Mouse (Mus musculus) midbrain, embryonic 14.5 days (tissue): ENCODE data around the gene Card10. TPM values are rescaled to one million over a fixed set of nuclear protein-coding genes. Genes with fewer than 3 reads are reported as not detected.

ENCODE experiments used
- ATAC-seq: fragments of 200-750 bp; cut with Nextera tagmentation; 2 replicates; pipeline ENCODE4 v1.8.0; 2017; ENCODE audit warnings: moderate number of reproducible peaks, moderate library complexity; ENCODE audit not compliant: low FRiP score, low TSS enrichment
- DNase-seq: peaks from one replicate; pipeline ENCODE4 v3.0.0-alpha.2; 2015
- H3K27ac ChIP-seq: fragments of 300-500 bp; sonication (generic); replicated peaks from 2 replicates; pipeline ENCODE4 v1.5.1; 2014; ENCODE audit warnings: mild to moderate bottlenecking, low read depth, low read length, moderate library complexity
- H3K27me3 ChIP-seq: fragments of 300-500 bp; sonication (generic); 2 replicates; pipeline ENCODE4 v1.6.1; 2014; ENCODE audit warnings: low read length, control low read depth, mixed read lengths; ENCODE audit not compliant: control insufficient read depth, insufficient read depth
- H3K36me3 ChIP-seq: fragments of 300-500 bp; sonication (generic); 2 replicates; pipeline ENCODE4 v1.6.1; 2014; ENCODE audit warnings: low read length, control low read depth; ENCODE audit not compliant: control insufficient read depth, insufficient read depth
- H3K4me1 ChIP-seq: fragments of 300-500 bp; sonication (generic); 2 replicates; pipeline ENCODE4 v1.6.1; 2014; ENCODE audit warnings: mild to moderate bottlenecking, antibody characterized with exemption, low read length, control low read depth; ENCODE audit not compliant: control insufficient read depth, insufficient read depth
- H3K4me2 ChIP-seq: fragments of 300-500 bp; sonication (generic); 2 replicates; pipeline ENCODE4 v1.6.1; 2014; ENCODE audit warnings: mild to moderate bottlenecking, low read length, moderate library complexity
- H3K4me3 ChIP-seq: fragments of 300-500 bp; sonication (generic); replicated peaks from 2 replicates; pipeline ENCODE4 v1.5.1; 2014; ENCODE audit warnings: low read depth, low read length
- H3K9ac ChIP-seq: fragments of 300-500 bp; sonication (generic); replicated peaks from 2 replicates; pipeline ENCODE4 v1.6.1; 2014; ENCODE audit warnings: mild to moderate bottlenecking, low read length, moderate library complexity
- H3K9me3 ChIP-seq: fragments of 300-500 bp; sonication (generic); 2 replicates; pipeline ENCODE4 v1.6.1; 2016; ENCODE audit warnings: low read length, control low read depth, mixed read lengths; ENCODE audit not compliant: control insufficient read depth
- WGBS: fragments of 180-500 bp; shearing (Covaris S2); extraction: QIAGEN DNeasy Blood & Tissue Kit; methylation state at CpG from one replicate; pipeline ENCODE4 v1.1.7; 2014; 5-methylcytosine and 5-hydroxymethylcytosine counted together
- polyA plus RNA-seq: library from polyadenylated mRNA; unstranded; fragments of >200 nt; fragmentation: Nextera tagmentation; extraction: Ambion mirVana; gene quantifications from 2 replicates; pipeline ENCODE4 v1.2.1, GENCODE M21; 2014

Card10 gene
- polyA plus RNA-seq, 1 experiment from 2014 or later = 1.3 TPM

- 75% methylated on average over 9 of the region's 9 CpGs for WGBS
Observed at GRCm38 (mm10) chr15:78809739-78810138, 6.9 kb upstream of the Card10 start.

GRCm38 (mm10) chr15:78808980-78809379 is 6.1 kb upstream of the Card10 start:
- no peaks in the 10 kb centered on the region for H3K36me3 ChIP-seq
- no peak overlapping the region for H3K4me3 ChIP-seq
- H3K4me1 ChIP-seq = no peaks in the 10 kb centered on the region
- H3K9ac ChIP-seq = no peak overlapping the region
- no peak overlapping the region for H3K27ac ChIP-seq
- no peaks in the 10 kb centered on the region for H3K27me3 ChIP-seq
- H3K9me3 ChIP-seq = no peaks in the 10 kb centered on the region
- no peak for ATAC-seq
- WGBS = 87% methylated on average over 2 of the region's 2 CpGs
- DNase-seq = no peak
- H3K4me2 ChIP-seq = no peak overlapping the region

More at GRCm38 (mm10) chr15:78809739-78810138, 6.9 kb upstream of the Card10 start:
- no peak for DNase-seq
- Histone ChIP-seq H3K9ac (no peak overlapping the region), H3K4me1 (no peaks in the 10 kb centered on the region), H3K9me3 (no peaks in the 10 kb centered on the region), H3K27ac (no peak overlapping the region), H3K4me2 (no peak overlapping the region), H3K36me3 (no peaks in the 10 kb centered on the region), H3K4me3 (no peak overlapping the region), H3K27me3 (no peaks in the 10 kb centered on the region)
- ATAC-seq = no peak

- peaks cover 11% of the 10 kb centered on the region; the same call in 1 of the 2 replicates for H3K4me1 ChIP-seq
- H3K9ac ChIP-seq = no peak overlapping the region
- no peak overlapping the region for H3K27ac ChIP-seq
- no peak overlapping the region for H3K4me3 ChIP-seq
- DNase-seq (no peak), ATAC-seq (no peak)
- H3K36me3 ChIP-seq = no peaks in the 10 kb centered on the region
- H3K4me2 ChIP-seq = no peak overlapping the region
- no peaks in the 10 kb centered on the region for H3K9me3 ChIP-seq
- peaks cover 17% of the 10 kb centered on the region; the same call in 1 of the 2 replicates for H3K27me3 ChIP-seq
- 84% methylated on average over 3 of the region's 3 CpGs for WGBS
Observed at GRCm38 (mm10) chr15:78807141-78807540, 4.3 kb upstream of the Card10 start.

DNA sequence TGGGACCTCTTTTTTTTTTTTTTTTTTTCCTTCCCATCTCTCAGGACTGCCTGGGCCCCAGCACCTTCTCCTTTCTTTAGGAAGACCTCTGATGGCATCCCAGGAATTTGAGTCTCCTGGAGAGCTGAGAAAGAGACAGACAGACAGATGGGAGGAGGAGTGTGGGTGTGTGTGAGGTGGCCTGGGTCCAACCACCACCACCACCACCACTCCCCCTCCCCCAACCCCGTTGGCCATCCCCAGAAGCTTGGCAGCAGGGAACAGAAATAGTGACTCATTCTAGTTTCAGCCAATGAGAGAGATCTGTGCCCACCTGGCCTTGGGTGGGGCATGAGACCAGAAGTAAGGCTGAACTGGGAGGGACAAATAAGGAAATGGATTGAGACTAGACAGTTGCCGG is 3.8 kb upstream of the Card10 start:
- Histone ChIP-seq H3K9ac (no peak overlapping the region), H3K36me3 (no peaks in the 10 kb centered on the region), H3K4me2 (no peak overlapping the region), H3K4me1 (peaks cover 11% of the 10 kb centered on the region; the same call in 1 of the 2 replicates), H3K9me3 (no peaks in the 10 kb centered on the region), H3K4me3 (no peak overlapping the region), H3K27me3 (peaks cover 22% of the 10 kb centered on the region), H3K27ac (no peak overlapping the region)
- ATAC-seq (no peak), DNase-seq (no peak)
- WGBS = 38% methylated on average over 2 of the region's 2 CpGs

DNA sequence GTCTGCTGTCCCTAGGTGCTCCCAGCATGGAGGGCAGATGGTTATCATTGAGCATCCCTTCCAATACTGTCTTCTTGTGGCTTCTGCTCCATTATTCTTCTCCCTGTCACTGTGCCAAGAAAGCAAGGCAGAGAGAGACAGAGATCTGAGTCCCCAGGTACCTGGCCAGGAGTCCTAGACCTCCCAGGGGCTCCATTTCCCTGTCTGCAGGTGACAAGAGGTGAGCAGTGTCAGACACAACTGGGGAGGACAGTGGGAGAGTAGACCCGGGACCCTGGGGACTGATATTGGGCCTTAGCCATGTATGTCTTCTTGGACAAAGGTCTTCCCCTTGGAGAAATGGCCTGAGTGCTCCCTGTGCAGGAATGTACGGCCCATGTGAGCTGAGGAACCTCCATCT is 2.5 kb upstream of the Card10 start:
- H3K27me3 ChIP-seq = peaks cover 35% of the 10 kb centered on the region

GRCm38 (mm10) chr15:78804326-78804725 is 1.5 kb upstream of the Card10 start:
- H3K27ac ChIP-seq = no peak overlapping the region
- no peak overlapping the region for H3K4me3 ChIP-seq
- no peak overlapping the region for H3K4me2 ChIP-seq
- no peak for DNase-seq
- H3K9me3 ChIP-seq = no peaks in the 10 kb centered on the region
- ATAC-seq = no peak
- peaks cover 11% of the 10 kb centered on the region; the same call in 1 of the 2 replicates for H3K4me1 ChIP-seq
- no peaks in the 10 kb centered on the region for H3K36me3 ChIP-seq
- no peak overlapping the region for H3K9ac ChIP-seq
- 11% methylated on average over 6 of the region's 6 CpGs for WGBS
- peaks cover 37% of the 10 kb centered on the region for H3K27me3 ChIP-seq

More for the DNA sequence above, 2.5 kb upstream of the Card10 start:
- Histone ChIP-seq H3K4me1 (peaks cover 11% of the 10 kb centered on the region; the same call in 1 of the 2 replicates), H3K27ac (no peak overlapping the region), H3K36me3 (no peaks in the 10 kb centered on the region), H3K4me3 (no peak overlapping the region), H3K9me3 (no peaks in the 10 kb centered on the region), H3K4me2 (no peak overlapping the region), H3K9ac (no peak overlapping the region)
- ATAC-seq = no peak
- 81% methylated on average over 2 of the region's 2 CpGs for WGBS
- DNase-seq = no peak

DNA sequence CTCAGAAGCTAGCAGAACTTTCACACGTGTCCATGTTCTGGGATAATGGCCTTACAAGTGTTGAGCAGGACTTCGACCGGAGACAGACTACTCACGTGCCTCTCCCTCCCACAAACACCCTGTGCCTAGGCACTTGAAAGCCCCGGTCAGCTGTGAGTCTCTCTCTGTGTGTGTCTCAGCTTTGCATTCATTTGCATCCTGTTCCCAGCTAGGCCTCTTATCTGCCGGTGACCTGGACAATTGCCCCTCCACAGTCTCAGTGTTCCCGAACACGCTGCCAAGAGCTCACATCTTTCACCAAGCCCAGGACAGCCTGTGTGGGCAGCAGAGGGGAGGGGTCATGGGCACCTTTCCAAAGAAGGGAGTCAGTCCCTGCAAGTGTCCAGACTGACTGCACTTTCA is 658 bp upstream of the Card10 start:
- no peak overlapping the region for H3K4me2 ChIP-seq
- no peaks in the 10 kb centered on the region for H3K9me3 ChIP-seq
- peaks cover 11% of the 10 kb centered on the region; the same call in 1 of the 2 replicates for H3K4me1 ChIP-seq
- H3K9ac ChIP-seq = no peak overlapping the region
- ATAC-seq = no peak
- H3K4me3 ChIP-seq = peak overlapping the region; percentile 44; the same call in 1 of the 2 replicates
- H3K27ac ChIP-seq = no peak overlapping the region
- H3K27me3 ChIP-seq = peaks cover 37% of the 10 kb centered on the region
- peak; percentile 43 for DNase-seq
- under 1% methylated on average over 8 of the region's 8 CpGs for WGBS
- H3K36me3 ChIP-seq = no peaks in the 10 kb centered on the region

GRCm38 (mm10) chr15:78801971-78802741 is 686 bp downstream of the Card10 start:
- WGBS = 2% methylated on average over 67 of the region's 67 CpGs

GRCm38 (mm10) chr15:78801571-78801970 is 1.3 kb downstream of the Card10 start:
- H3K9me3 ChIP-seq = no peaks in the 10 kb centered on the region
- peaks cover 37% of the 10 kb centered on the region for H3K27me3 ChIP-seq
- WGBS = 69% methylated on average over 9 of the region's 9 CpGs
- H3K4me1 ChIP-seq = peaks cover 11% of the 10 kb centered on the region; the same call in 1 of the 2 replicates
- H3K27ac ChIP-seq = no peak overlapping the region
- no peak for ATAC-seq
- DNase-seq = no peak
- H3K36me3 ChIP-seq = no peaks in the 10 kb centered on the region
- no peak overlapping the region for H3K9ac ChIP-seq
- no peak overlapping the region; the same call in 1 of the 2 replicates for H3K4me3 ChIP-seq
- peak overlapping the region; percentile 73 for H3K4me2 ChIP-seq

More at GRCm38 (mm10) chr15:78801971-78802741, 686 bp downstream of the Card10 start:
- Histone ChIP-seq H3K36me3 (no peaks in the 10 kb centered on the region), H3K9ac (peak overlapping the region; percentile 45), H3K4me2 (peak overlapping the region; percentile 73), H3K27ac (no peak overlapping the region), H3K4me1 (peaks cover 11% of the 10 kb centered on the region; the same call in 1 of the 2 replicates), H3K9me3 (no peaks in the 10 kb centered on the region), H3K27me3 (peaks cover 37% of the 10 kb centered on the region), H3K4me3 (peak overlapping the region; percentile 44)
- ATAC-seq = no peak
- peak; percentile 37 for DNase-seq
